Mouse (Mus musculus): ENCODE results near the gene Flcn. TPM values are rescaled to one million over a fixed set of nuclear protein-coding genes. Genes with fewer than 3 reads are reported as not detected.
"Not testable (repeated sequence)": the region's sequence is repeated elsewhere in the genome, so short reads cannot be mapped to it uniquely, and the experiment has no call there.

Gene Flcn
- polyA plus RNA-seq (2016; fragmentation: Nextera tagmentation; extraction: Ambion mirVana) = 35.7 and 37.4 TPM in 2 replicates

DNA sequence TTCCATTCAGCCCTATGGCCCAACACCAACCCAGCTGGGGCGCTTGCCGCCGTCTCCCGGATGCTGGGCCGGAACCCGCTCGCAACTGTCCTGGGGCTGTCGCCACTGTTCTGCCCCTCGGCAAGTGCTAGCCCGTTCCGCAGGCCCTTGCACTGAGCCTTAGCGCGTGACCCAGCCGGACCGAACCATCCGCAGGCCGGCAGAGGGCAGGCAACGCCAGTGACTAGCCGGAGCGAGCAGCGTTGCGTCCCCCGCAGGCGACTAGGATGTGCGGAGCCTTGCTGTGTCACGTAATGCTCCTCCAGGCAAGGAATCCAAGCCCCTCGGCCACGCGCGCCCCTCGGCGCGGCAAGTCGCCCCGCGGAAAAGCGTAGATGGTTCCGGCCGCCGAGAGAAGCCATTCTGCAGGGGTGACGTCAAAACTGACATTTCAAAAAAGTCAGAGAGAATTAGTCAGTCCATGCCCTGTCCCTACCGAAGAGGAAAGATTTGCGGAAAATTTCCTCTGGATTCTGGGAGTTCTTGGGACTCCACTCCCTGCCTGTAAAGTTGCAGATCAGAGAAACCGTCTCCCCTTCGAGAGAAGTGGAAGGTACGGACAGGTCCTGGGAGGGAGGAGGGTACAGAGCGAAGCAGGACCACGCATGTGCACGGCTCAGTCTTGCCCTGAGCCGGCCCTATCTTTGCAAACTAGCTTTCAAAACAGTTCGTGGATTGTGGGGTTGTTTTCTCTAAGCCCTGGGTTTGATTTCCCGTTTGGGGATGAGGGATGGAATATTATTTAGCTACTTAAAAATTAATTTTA is at the start of gene Flcn:
Flcn (minus strand) TSS at position 347 of the 805 bp plus-strand sequence.
- WGBS = under 1% methylated on average over 52 of the region's 52 CpGs
- H3K27ac ChIP-seq (replicated peaks) = peak within 1 kb of the TSS; percentile 98
- peak within 1 kb of the TSS; percentile 73 for H3K4me2 ChIP-seq (replicated peaks)
- no peaks in the 10 kb centered on the region for H3K27me3 ChIP-seq
- peaks cover 28% of the 10 kb centered on the region for H3K36me3 ChIP-seq
- peaks cover 14% of the 10 kb centered on the region for H3K4me1 ChIP-seq
- peak; percentile 96 for ATAC-seq (ENCODE audit: low FRiP score, low read depth)
- no peaks in the 10 kb centered on the region for H3K9me3 ChIP-seq
- peak within 1 kb of the TSS; percentile 82 for H3K4me3 ChIP-seq
- peak within 1 kb of the TSS; percentile 81 for H3K9ac ChIP-seq (replicated peaks)

DNA sequence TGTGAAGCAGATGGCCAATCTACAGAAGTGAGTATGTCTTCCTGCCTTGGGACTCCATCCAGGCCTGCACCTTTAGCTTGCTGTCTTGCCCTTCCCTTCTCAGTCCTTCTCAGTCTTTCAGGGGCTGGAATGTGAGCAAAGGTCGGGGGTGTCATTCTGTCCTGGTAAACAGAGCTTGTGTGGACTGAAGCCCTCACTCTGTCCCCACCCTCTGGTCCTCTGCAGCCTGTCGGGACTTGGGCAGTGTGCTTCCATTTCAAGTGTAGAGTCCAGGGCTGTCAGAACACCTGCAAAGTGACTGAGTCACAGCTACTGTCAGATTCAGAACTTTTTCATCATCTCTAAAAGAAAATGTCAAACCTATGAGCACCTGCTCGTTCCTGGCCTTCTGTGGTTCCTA is 43.0 kb upstream of the Flcn start:
- ATAC-seq (ENCODE audit: low FRiP score, low read depth) = no peak
- Histone ChIP-seq H3K4me2 (replicated peaks) (no peak overlapping the region), H3K36me3 (no peaks in the 10 kb centered on the region), H3K27ac (replicated peaks) (no peak overlapping the region), H3K9me3 (no peaks in the 10 kb centered on the region), H3K4me1 (peaks cover 13% of the 10 kb centered on the region), H3K9ac (replicated peaks) (no peak overlapping the region), H3K27me3 (no peaks in the 10 kb centered on the region), H3K4me3 (no peak overlapping the region)
- WGBS = 77% methylated on average over 3 of the region's 3 CpGs

DNA sequence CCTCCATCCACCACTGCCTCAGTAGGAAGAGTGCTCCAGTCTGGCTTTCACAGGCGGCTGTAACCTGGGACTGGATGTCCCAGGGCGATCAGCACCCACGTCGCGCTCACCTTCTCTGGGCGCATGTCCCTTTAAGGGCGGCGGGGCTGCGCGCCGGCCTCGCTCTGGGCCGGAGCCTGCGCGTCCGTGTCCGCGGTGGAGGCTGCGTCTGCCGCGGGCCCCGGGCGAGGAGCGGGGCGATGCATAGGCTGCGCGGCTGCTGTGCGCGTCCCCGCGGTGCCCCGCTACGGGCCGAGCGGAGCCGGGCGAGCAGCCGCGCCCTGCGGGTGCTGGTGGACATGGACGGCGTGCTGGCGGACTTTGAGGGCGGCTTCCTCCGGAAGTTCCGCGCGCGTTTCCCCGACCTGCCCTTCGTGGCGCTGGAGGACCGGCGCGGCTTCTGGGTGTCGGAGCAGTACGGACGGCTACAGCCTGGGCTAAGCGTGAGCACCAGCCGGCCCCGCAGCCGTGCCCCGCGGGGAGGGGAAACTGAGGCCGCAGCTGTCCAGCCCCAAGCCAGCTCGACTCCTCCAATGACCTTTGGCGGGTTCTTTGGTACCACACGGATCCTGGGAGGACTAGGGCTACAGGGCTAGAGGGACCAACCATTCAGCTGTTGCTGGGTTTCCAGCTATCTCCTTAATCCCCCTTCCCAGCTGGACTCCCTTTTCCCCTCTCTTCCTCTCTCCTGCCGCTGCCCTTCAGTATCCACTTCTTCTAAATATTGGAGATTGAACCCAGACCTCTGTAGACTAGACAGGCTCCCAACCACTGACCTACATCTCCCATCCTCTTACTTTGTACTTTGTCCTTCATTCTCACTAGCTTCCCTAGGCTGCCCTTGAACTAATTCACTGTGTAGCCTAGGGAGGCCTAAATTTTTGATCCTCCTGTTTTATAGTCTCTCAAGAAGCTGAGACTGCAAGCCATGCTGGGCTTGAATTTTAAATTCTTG is 38.4 kb upstream of the Flcn start:
- WGBS = under 1% methylated on average over 65 of the region's 69 CpGs

DNA sequence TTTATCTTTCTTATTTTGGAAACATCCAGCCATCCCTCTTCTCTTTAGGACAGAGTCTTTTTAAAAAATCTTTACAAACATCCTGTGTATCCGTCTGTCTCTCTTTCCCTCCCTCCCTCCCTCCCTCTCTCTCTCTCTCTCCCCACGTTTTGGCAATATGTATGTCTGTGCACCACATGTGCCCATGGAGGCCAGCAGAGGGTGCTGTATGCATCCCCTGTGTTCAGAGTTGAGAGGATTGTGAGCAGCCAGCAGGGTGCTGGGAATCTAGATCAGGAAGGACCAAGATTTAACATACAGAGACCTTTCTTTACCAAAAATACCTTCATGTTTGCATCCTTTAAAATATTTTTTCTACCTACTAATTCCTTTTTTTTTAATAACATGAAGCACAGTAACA is 37.3 kb upstream of the Flcn start:
- peak overlapping the region; percentile 71; the same call in 1 of the 2 replicates for H3K4me2 ChIP-seq (replicated peaks)
- no peak for ATAC-seq (ENCODE audit: low FRiP score, low read depth)
- 15% methylated on average over 2 of the region's 2 CpGs for WGBS

More for the DNA sequence above, 38.4 kb upstream of the Flcn start:
- Histone ChIP-seq H3K27me3 (no peaks in the 10 kb centered on the region), H3K4me1 (peaks cover 13% of the 10 kb centered on the region), H3K9ac (replicated peaks) (peak overlapping the region; percentile 89), H3K36me3 (no peaks in the 10 kb centered on the region), H3K27ac (replicated peaks) (peak overlapping the region; percentile 90), H3K4me3 (peak overlapping the region; percentile 79), H3K9me3 (no peaks in the 10 kb centered on the region), H3K4me2 (replicated peaks) (peak overlapping the region; percentile 71)
- ATAC-seq (ENCODE audit: low FRiP score, low read depth) = peak; percentile 89

DNA sequence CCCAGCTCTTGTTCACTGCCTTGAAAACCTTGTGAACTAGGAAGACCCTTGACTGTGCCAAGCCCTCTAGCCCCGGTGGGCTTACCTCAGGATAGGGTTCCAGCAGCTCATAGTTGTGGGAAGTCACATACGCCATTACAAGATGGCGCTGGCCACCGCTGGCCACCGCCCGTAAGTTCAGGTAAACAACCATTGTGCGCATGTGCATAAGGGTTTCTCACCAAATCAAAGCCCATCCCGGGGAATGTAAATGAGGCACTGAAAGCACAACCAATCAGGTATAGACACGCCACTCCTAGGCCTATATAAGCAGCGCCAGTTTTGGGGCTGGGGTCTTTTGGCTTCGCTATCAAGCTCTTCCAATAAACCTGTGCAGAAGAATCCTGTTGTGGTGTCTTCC is 36.5 kb upstream of the Flcn start:
- Histone ChIP-seq H3K27me3 (no peaks in the 10 kb centered on the region), H3K4me3 (no peak overlapping the region), H3K27ac (replicated peaks) (no peak overlapping the region), H3K9ac (replicated peaks) (no peak overlapping the region), H3K36me3 (no peaks in the 10 kb centered on the region), H3K4me2 (replicated peaks) (no peak overlapping the region), H3K4me1 (peaks cover 13% of the 10 kb centered on the region), H3K9me3 (no peaks in the 10 kb centered on the region)
- ATAC-seq (ENCODE audit: low FRiP score, low read depth) = no peak
- WGBS = 96% methylated on average over 11 of the region's 11 CpGs

More for the DNA sequence above, 37.3 kb upstream of the Flcn start:
- no peaks in the 10 kb centered on the region for H3K27me3 ChIP-seq
- no peak overlapping the region for H3K9ac ChIP-seq (replicated peaks)
- no peaks in the 10 kb centered on the region for H3K36me3 ChIP-seq
- H3K9me3 ChIP-seq = no peaks in the 10 kb centered on the region
- H3K4me1 ChIP-seq = peaks cover 13% of the 10 kb centered on the region
- H3K27ac ChIP-seq (replicated peaks) = no peak overlapping the region
- H3K4me3 ChIP-seq = no peak overlapping the region

DNA sequence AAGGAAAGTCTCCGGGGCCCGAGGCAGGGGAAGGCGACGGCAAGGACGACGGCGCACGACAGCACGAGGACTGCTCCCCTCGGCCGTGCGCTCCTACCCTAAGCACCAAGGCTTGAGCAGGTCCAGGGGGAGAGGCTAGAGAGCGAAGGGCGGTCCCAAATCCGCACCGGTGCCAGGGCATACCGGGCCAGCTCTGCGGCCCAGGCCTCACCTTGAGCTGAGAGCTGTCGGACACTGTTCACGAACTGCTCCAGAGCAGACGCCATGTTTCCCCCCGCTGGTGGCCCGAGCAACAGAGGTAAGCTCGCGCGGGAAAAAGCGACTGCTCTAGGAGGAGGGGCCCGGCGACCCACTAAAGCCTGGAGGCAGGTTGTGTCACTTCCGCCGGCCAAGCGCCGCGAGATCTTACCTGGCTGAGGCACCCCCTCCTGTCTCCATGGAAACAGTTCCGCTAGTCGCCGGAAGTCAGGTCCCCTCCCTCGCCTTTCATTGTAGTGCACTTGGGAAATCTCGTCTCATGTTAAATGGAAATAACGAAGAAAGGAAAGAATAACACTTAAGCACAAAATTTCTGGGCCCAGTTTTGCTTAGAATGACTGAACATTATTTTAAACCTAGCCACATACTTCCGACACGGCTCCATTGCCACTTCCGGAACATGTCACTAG is 29.8 kb upstream of the Flcn start, which contains the start of gene Cops3:
Cops3 (minus strand) TSS at position 380 of the 668 bp plus-strand sequence.
- Histone ChIP-seq H3K9me3 (no peaks in the 10 kb centered on the region), H3K36me3 (peaks cover 21% of the 10 kb centered on the region), H3K9ac (replicated peaks) (peak within 1 kb of the TSS; percentile 75), H3K4me3 (peak within 1 kb of the TSS; percentile 72), H3K4me2 (replicated peaks) (peak within 1 kb of the TSS; percentile 71), H3K4me1 (peaks cover 16% of the 10 kb centered on the region), H3K27ac (replicated peaks) (peak within 1 kb of the TSS; percentile 92), H3K27me3 (no peaks in the 10 kb centered on the region)
- 1% methylated on average over 43 of the region's 43 CpGs for WGBS
- ATAC-seq (ENCODE audit: low FRiP score, low read depth) = peak; percentile 96

DNA sequence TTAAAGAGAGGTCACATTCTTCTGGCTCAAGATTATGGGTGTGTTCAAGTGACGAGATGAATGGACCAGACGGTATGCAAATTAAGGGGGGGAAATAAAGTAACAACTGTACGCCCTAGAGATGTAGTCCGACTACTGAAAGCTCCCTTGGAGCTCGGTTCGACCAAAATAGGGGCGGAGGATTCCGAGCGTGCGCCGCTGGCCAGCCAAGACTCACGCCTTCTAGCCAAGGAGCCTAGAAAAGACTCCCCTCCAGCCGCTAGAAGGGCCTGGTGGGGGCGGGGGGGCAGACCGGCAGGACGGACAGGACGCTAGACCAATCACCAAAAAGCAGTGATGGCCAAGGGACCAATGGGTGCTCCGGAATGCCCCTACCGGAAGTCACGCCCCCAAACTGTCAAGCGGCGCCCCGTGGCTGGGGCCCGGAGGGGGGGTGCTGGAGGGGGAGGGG is 29.2 kb upstream of the Flcn start, which contains the start of gene Nt5m:
Nt5m (plus strand) TSS at position 440 of the 451 bp plus-strand sequence.
- under 1% methylated on average over 24 of the region's 24 CpGs for WGBS
- H3K9me3 ChIP-seq = no peaks in the 10 kb centered on the region
- peaks cover 25% of the 10 kb centered on the region for H3K36me3 ChIP-seq

DNA sequence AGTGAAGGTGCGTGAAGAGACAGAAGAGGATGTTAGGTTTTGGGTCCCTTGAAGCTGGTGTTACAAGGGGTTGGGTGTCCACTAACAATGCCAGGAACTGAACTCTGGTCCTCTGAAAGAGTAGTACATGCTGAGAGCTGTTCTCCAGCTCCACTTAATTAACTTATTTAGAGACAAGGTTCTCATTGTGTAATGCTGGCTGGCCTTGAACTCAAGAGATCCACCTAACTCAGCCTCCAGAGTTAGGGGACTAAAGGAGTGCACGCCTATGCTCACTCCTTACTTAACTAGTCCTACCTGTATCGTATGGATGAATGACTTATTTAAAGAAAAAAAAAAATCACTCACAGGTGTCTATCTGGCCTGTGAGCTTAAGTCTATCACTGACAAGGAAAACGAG is 28.6 kb upstream of the Flcn start:
- H3K9me3 ChIP-seq = no peaks in the 10 kb centered on the region
- peaks cover 16% of the 10 kb centered on the region for H3K4me1 ChIP-seq
- peak overlapping the region; percentile 72 for H3K4me3 ChIP-seq
- H3K9ac ChIP-seq (replicated peaks) = peak overlapping the region; percentile 75
- no peak overlapping the region for H3K27ac ChIP-seq (replicated peaks)
- H3K36me3 ChIP-seq = peaks cover 30% of the 10 kb centered on the region
- peak overlapping the region; percentile 71 for H3K4me2 ChIP-seq (replicated peaks)
- H3K27me3 ChIP-seq = no peaks in the 10 kb centered on the region
- ATAC-seq (ENCODE audit: low FRiP score, low read depth) = no peak
- 66% methylated on average over 4 of the region's 4 CpGs for WGBS

More for the DNA sequence above, 29.2 kb upstream of the Flcn start, which contains the start of gene Nt5m:
- H3K27ac ChIP-seq (replicated peaks) = peak within 1 kb of the TSS; percentile 92
- ATAC-seq (ENCODE audit: low FRiP score, low read depth) = peak; percentile 96
- peak within 1 kb of the TSS; percentile 75 for H3K9ac ChIP-seq (replicated peaks)
- H3K4me1 ChIP-seq = peaks cover 16% of the 10 kb centered on the region
- H3K4me2 ChIP-seq (replicated peaks) = peak within 1 kb of the TSS; percentile 71
- peak within 1 kb of the TSS; percentile 72 for H3K4me3 ChIP-seq
- no peaks in the 10 kb centered on the region for H3K27me3 ChIP-seq

DNA sequence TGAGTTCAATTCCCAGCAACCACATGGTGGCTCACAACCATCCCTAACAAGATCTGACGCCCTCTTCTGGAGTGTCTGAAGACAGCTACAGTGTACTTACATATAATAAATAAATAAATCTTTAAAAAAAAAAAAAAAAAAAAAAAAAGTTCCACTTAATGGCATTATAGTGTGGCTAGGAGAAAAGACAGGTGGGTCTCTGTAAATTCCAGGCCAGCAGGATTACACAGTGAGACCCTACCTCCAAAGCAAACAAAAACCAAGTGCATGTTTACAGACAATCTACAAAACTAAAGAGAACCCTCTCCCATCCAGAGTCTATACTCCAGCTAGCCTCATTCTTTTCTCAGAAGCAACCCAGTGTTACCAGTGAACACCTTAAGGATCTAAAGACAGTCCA is 28.0 kb upstream of the Flcn start:
- H3K9ac ChIP-seq (replicated peaks); H3K9me3 ChIP-seq; H3K27me3 ChIP-seq; H3K4me2 ChIP-seq (replicated peaks); H3K27ac ChIP-seq (replicated peaks); ATAC-seq (ENCODE audit: low FRiP score, low read depth): not testable (repeated sequence)
- Histone ChIP-seq H3K4me3 (peak overlapping the region; percentile 72; the same call in 1 of the 2 replicates), H3K4me1 (peaks cover 16% of the 10 kb centered on the region), H3K36me3 (peaks cover 36% of the 10 kb centered on the region)
- no CpG with 5 or more reads among the region's 1 CpGs for WGBS

DNA sequence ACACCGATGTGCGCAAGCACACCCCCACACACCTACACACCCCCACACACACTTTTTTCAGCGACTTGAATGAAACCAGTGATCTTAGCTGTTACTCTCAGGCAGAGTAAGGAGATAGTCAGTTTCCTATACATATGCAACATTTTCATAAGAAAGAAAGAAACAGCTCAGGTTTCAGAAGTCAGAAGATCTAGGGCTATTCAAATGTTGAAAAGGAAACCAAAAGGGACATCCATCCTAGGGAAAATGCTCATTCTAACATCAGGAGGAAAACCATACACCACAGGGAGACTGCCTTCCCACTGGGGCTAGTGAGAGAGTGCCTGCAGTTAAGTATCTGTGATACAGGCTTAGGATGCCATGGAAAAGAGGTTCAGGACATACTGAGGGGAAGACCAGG is 11.8 kb upstream of the Flcn start:
- Histone ChIP-seq H3K27me3 (no peaks in the 10 kb centered on the region), H3K27ac (replicated peaks) (no peak overlapping the region), H3K9ac (replicated peaks) (no peak overlapping the region), H3K4me2 (replicated peaks) (no peak overlapping the region), H3K4me3 (no peak overlapping the region), H3K4me1 (no peaks in the 10 kb centered on the region), H3K9me3 (no peaks in the 10 kb centered on the region), H3K36me3 (peaks cover 98% of the 10 kb centered on the region)
- WGBS = 92% methylated on average over 3 of the region's 3 CpGs
- ATAC-seq (ENCODE audit: low FRiP score, low read depth) = no peak

DNA sequence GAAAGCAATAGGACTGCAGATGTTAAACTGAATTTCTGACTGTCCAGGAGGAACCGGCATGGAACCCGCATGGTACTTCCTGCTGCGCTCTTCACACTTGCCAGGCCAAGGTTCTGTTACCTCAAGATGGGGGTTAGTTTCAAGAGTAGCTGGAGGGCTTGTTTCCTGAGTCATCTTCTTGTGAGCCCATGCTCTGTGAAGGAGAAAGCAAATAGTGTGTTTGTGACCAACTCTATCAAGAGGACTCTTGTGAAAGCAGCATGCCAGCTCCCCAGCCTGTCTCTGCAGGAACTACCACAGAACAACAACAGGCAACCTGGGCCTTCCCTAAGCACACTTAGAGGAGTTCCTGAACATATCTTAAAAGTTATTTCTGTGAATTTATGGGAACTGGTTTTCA is 8.1 kb upstream of the Flcn start:
- Histone ChIP-seq H3K27ac (replicated peaks) (no peak overlapping the region), H3K36me3 (peaks cover 70% of the 10 kb centered on the region), H3K4me3 (no peak overlapping the region), H3K4me1 (no peaks in the 10 kb centered on the region), H3K4me2 (replicated peaks) (no peak overlapping the region), H3K27me3 (no peaks in the 10 kb centered on the region), H3K9ac (replicated peaks) (no peak overlapping the region), H3K9me3 (no peaks in the 10 kb centered on the region)
- 92% methylated on average over 3 of the region's 3 CpGs for WGBS
- no peak for ATAC-seq (ENCODE audit: low FRiP score, low read depth)

Measured in midbrain, embryonic 12.5 days (tissue).